Mouse (Mus musculus) CH12.LX (cell line): Measurements from ENCODE around the gene Aurkaip1.

Experiments
- CHD2 ChIP-seq: IDR thresholded peaks from 2 replicates; pipeline ENCODE4 v1.6.1; 2011; ENCODE audit warnings: low read length, improper control_type of control experiment
- PAX5 ChIP-seq: IDR thresholded peaks from 2 replicates; pipeline ENCODE4 v1.6.1; 2012; ENCODE audit warnings: low read length, inconsistent platforms, mixed read lengths

DNA sequence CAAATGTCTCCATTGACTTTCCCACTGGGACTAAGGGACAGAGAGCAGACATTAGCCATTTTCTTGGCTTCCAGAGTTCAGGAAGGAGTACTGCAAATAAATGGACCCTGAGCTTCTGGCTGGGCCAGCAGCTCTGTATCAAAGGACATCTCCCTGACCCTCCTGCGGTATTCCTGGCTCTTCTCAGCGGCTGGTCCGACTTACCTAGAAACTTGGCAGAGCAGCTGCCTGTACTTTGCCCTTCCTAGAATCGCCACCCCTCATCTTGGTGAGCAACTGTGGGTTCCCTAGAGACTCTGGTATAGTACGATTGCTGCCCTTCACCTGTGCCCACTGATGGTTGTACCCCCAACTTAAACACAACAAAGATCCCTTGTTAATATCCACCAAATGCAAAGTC, 12.2 kb downstream of the Aurkaip1 start:
- TF ChIP-seq PAX5 (no peak), CHD2 (no peak)
